Mouse (Mus musculus) neural tube, embryonic 11.5 days (tissue): Measurements from ENCODE around the gene Ehbp1. TPM values are rescaled to one million over a fixed set of nuclear protein-coding genes. Genes with fewer than 3 reads are reported as not detected.

Experiments
- ATAC-seq: fragments of 200-750 bp; cut with Nextera tagmentation; 2 replicates; pipeline ENCODE4 v1.8.0; 2017; ENCODE audit warnings: moderate number of reproducible peaks, mild to moderate bottlenecking, moderate TSS enrichment, moderate library complexity; ENCODE audit not compliant: insufficient read depth, low FRiP score, low TSS enrichment
- DNase-seq: peaks from one replicate; pipeline ENCODE4 v3.0.0-alpha.2; 2015; ENCODE audit warnings: low spot score
- H3K27ac ChIP-seq: fragments of 300-500 bp; sonication (generic); 2 replicates; pipeline ENCODE4 v1.5.1; 2014; ENCODE audit warnings: low read depth, mild to moderate bottlenecking, low read length
- H3K27me3 ChIP-seq: fragments of 300-500 bp; sonication (generic); 2 replicates; pipeline ENCODE4 v1.6.1; 2014; ENCODE audit warnings: mild to moderate bottlenecking, low read length, mixed read lengths; ENCODE audit not compliant: control insufficient read depth, insufficient read depth
- H3K36me3 ChIP-seq: fragments of 300-500 bp; sonication (generic); 2 replicates; pipeline ENCODE4 v1.6.1; 2014; ENCODE audit warnings: mild to moderate bottlenecking, low read length, moderate library complexity, mixed read lengths; ENCODE audit not compliant: control insufficient read depth, insufficient read depth
- H3K4me1 ChIP-seq: fragments of 300-500 bp; sonication (generic); 2 replicates; pipeline ENCODE4 v1.6.1; 2014; ENCODE audit warnings: low read length, mixed read lengths; ENCODE audit not compliant: control insufficient read depth, insufficient read depth
- H3K4me2 ChIP-seq: fragments of 300-500 bp; sonication (generic); 2 replicates; pipeline ENCODE4 v1.6.1; 2014; ENCODE audit warnings: low read depth, mild to moderate bottlenecking, moderate library complexity
- H3K4me3 ChIP-seq: fragments of 300-500 bp; sonication (generic); 2 replicates; pipeline ENCODE4 v1.5.1; 2014; ENCODE audit warnings: low read depth, low read length
- H3K9ac ChIP-seq: fragments of 300-500 bp; sonication (generic); 2 replicates; pipeline ENCODE4 v1.6.1; 2014; ENCODE audit warnings: mild to moderate bottlenecking, low read length
- H3K9me3 ChIP-seq: fragments of 300-500 bp; sonication (generic); 2 replicates; pipeline ENCODE4 v1.6.1; 2016; ENCODE audit warnings: low read length; ENCODE audit not compliant: control insufficient read depth
- WGBS: fragments of 180-500 bp; shearing (Covaris S2); extraction: QIAGEN DNeasy Blood & Tissue Kit; methylation state at CpG from one replicate; pipeline ENCODE4 v1.1.7; 2014; 5-methylcytosine and 5-hydroxymethylcytosine counted together
- polyA plus RNA-seq: library from polyadenylated mRNA; unstranded; fragments of >200 nt; fragmentation: Nextera tagmentation; extraction: Ambion mirVana; gene quantifications from 2 replicates; pipeline ENCODE4 v1.2.1, GENCODE M21; 2014

Gene Ehbp1
- polyA plus RNA-seq, 1 experiment from 2014 or later: 13.8 TPM

DNA sequence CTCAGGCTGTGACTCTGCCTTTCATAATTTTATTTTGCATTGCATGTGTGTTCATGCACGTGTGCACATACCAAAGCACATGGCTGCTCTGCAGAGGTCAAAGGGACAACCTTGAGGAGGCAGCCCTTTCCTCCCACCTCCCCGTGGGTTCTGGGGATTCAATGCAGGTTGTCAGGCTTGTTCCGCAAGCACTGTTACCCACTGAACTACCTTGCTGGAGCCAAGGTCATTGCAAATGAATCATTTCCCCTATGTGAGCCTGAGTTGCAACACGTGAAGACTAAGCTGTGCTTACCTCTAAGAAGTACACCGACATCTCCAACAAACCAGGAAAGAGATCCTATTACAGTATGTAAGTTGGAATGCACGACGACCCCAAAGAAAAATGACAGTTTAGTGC is 291.2 kb downstream of the Ehbp1 start:
- DNase-seq: no peak
- H3K27ac ChIP-seq: no peak overlapping the region
- no peaks in the 10 kb centered on the region for H3K27me3 ChIP-seq
- H3K9me3 ChIP-seq: no peaks in the 10 kb centered on the region
- 84% methylated on average over 7 of the region's 7 CpGs for WGBS
- no peak overlapping the region for H3K9ac ChIP-seq
- no peaks in the 10 kb centered on the region for H3K4me1 ChIP-seq
- no peak overlapping the region for H3K4me2 ChIP-seq
- ATAC-seq: no peak
- no peaks in the 10 kb centered on the region for H3K36me3 ChIP-seq
- H3K4me3 ChIP-seq: no peak overlapping the region

DNA sequence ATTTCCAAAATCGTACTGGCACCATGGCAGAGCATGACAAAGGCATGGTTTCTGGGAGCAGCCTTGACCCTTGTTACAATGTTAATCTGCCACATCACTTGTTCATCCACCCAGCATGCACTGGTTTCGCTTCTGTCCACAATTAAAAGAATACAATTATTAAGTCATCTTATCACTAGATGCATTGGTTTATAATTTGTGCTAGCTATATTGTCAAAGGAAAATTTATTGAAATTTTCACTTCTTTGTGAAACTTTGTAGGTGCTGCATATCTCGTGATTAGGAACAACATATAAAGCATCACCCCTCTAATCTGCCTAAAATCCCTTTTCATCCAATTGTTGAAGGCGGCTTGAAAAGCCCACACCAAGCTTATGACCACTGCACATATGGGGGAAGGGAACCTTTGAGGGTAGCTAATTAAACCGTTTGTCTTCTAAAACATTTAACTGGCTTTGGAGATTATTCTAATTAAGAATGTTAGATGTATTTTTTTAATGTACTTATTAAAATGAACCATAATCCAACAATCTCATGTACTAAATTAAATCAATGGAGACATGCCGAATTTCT is 302.2 kb downstream of the Ehbp1 start:
- H3K4me1 ChIP-seq: no peaks in the 10 kb centered on the region
- no peak overlapping the region for H3K4me2 ChIP-seq
- no peak overlapping the region for H3K4me3 ChIP-seq
- no peak for ATAC-seq
- H3K9me3 ChIP-seq: no peaks in the 10 kb centered on the region
- DNase-seq: no peak
- WGBS: 84% methylated on average over 6 of the region's 6 CpGs
- H3K9ac ChIP-seq: no peak overlapping the region
- no peaks in the 10 kb centered on the region for H3K36me3 ChIP-seq
- no peak overlapping the region for H3K27ac ChIP-seq
- no peaks in the 10 kb centered on the region for H3K27me3 ChIP-seq

DNA sequence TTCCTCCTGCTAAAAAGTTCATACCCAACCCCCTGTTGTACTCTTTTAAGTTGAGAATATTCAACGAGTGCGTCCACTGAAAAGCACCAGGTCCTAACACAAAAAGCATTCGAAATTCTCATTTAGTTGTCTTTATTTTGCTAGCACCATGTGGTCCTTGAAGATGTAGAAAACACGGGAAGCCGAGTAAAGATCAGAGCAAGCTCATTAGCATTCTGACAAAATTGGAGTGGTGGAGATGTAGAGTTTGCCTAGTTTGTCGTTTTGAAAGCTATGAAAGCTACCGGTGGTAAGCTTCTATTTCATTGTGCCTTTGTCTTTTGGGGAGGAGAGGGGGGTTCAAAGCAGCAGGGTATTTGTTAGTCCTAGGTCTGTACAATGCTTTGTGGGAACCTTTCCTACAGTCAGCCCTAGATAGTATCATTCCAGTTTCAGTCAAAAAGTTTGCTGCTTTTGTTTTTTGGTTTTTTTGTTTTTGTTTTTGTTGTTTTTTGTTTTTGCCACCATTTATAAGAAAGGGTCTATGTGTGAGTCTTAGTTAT is 307.5 kb downstream of the Ehbp1 start:
- 33% methylated on average over 7 of the region's 7 CpGs for WGBS
- Histone ChIP-seq H3K36me3 (no peaks in the 10 kb centered on the region), H3K9ac (no peak overlapping the region), H3K4me1 (no peaks in the 10 kb centered on the region), H3K4me2 (no peak overlapping the region), H3K9me3 (no peaks in the 10 kb centered on the region), H3K27ac (no peak overlapping the region), H3K4me3 (no peak overlapping the region), H3K27me3 (no peaks in the 10 kb centered on the region)
- no peak for ATAC-seq
- DNase-seq: no peak

DNA sequence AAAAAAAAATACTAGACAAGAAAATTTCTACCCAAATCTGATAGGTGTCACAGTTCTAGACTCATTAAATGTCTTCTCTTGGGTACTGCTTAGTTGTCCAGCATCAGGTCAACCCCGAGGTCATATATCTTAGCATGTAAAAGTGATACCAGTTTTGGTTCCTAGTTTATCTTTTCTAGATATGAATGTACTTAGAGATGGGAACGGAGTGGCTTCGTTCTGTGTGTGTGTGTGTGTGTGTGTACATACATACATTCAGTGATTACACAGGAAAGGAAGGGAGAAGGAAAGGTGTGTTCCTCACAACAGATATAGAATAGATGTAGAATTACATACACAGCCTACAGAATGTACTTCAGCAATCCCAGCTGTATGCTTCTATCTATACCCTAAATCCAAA is 308.5 kb downstream of the Ehbp1 start:
- H3K27me3 ChIP-seq: no peaks in the 10 kb centered on the region
- ATAC-seq (no peak), DNase-seq (no peak)
- no peak overlapping the region for H3K27ac ChIP-seq
- H3K4me1 ChIP-seq: no peaks in the 10 kb centered on the region
- H3K36me3 ChIP-seq: no peaks in the 10 kb centered on the region
- no peak overlapping the region for H3K9ac ChIP-seq
- H3K4me3 ChIP-seq: no peak overlapping the region
- H3K9me3 ChIP-seq: no peaks in the 10 kb centered on the region
- H3K4me2 ChIP-seq: no peak overlapping the region
- WGBS: 95% methylated on average over 3 of the region's 3 CpGs

- Histone ChIP-seq H3K4me3 (no peak overlapping the region), H3K9me3 (no peaks in the 10 kb centered on the region), H3K27me3 (no peaks in the 10 kb centered on the region), H3K27ac (no peak overlapping the region), H3K4me2 (no peak overlapping the region), H3K36me3 (no peaks in the 10 kb centered on the region), H3K9ac (no peak overlapping the region), H3K4me1 (no peaks in the 10 kb centered on the region)
- DNase-seq: no peak
- no peak for ATAC-seq
- WGBS: 91% methylated on average over 2 of the region's 2 CpGs
Measured at GRCm38 (mm10) chr11:22020602-22021001, 321.5 kb downstream of the Ehbp1 start.

- no peak overlapping the region for H3K27ac ChIP-seq
- no peak overlapping the region for H3K4me3 ChIP-seq
- H3K9ac ChIP-seq: no peak overlapping the region
- no peak overlapping the region for H3K4me2 ChIP-seq
- no peaks in the 10 kb centered on the region for H3K27me3 ChIP-seq
- peak; percentile 48; the same call in 1 of the 2 replicates for ATAC-seq
- DNase-seq: no peak
- no peaks in the 10 kb centered on the region for H3K4me1 ChIP-seq
- H3K9me3 ChIP-seq: no peaks in the 10 kb centered on the region
- H3K36me3 ChIP-seq: no peaks in the 10 kb centered on the region
- 56% methylated on average over 8 of the region's 8 CpGs for WGBS
Measured at GRCm38 (mm10) chr11:22017444-22017843, 324.6 kb downstream of the Ehbp1 start.

DNA sequence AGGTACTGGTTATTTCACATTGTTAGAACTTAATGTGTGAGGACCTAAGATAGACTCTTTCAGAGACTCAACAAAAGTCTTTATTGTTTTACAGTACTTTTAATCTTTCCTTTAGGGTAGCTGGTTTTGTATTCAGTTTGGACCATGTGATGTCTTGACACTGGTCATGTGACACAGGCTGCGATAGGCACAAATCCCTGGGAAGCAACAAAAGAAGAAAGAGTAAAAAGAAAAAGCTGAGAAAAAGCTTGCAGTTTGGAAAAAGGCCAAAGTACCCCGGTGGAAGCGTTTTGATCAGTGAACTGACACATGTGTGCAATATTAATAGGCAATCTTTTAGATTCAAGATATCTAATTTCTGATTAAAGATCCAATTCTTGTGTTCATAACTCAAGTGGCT is 325.8 kb downstream of the Ehbp1 start:
- H3K27ac ChIP-seq: no peak overlapping the region
- no peak overlapping the region for H3K4me3 ChIP-seq
- no peak for ATAC-seq
- no peak overlapping the region for H3K9ac ChIP-seq
- 90% methylated on average over 3 of the region's 3 CpGs for WGBS
- no peak overlapping the region for H3K4me2 ChIP-seq
- H3K36me3 ChIP-seq: no peaks in the 10 kb centered on the region
- no peaks in the 10 kb centered on the region for H3K9me3 ChIP-seq
- peaks cover 1% of the 10 kb centered on the region for H3K27me3 ChIP-seq
- DNase-seq: no peak
- H3K4me1 ChIP-seq: no peaks in the 10 kb centered on the region

- H3K4me2 ChIP-seq: no peak overlapping the region
- peaks cover 68% of the 10 kb centered on the region for H3K27me3 ChIP-seq
- H3K36me3 ChIP-seq: no peaks in the 10 kb centered on the region
- ATAC-seq: no peak
- WGBS: 17% methylated on average over 2 of the region's 2 CpGs
- H3K4me1 ChIP-seq: no peaks in the 10 kb centered on the region; the same call in 1 of the 2 replicates
- H3K27ac ChIP-seq: no peak overlapping the region
- no peaks in the 10 kb centered on the region for H3K9me3 ChIP-seq
- DNase-seq: no peak
- no peak overlapping the region for H3K4me3 ChIP-seq
- no peak overlapping the region for H3K9ac ChIP-seq
Measured at GRCm38 (mm10) chr11:22008817-22009216, 333.3 kb downstream of the Ehbp1 start.

- DNase-seq (peak; percentile 48), ATAC-seq (peak; percentile 52)
- Histone ChIP-seq H3K27me3 (peaks cover 74% of the 10 kb centered on the region), H3K4me1 (no peaks in the 10 kb centered on the region; the same call in 1 of the 2 replicates), H3K4me3 (no peak overlapping the region), H3K27ac (no peak overlapping the region), H3K9ac (no peak overlapping the region), H3K4me2 (peak overlapping the region; percentile 5; the same call in 1 of the 2 replicates), H3K36me3 (no peaks in the 10 kb centered on the region), H3K9me3 (no peaks in the 10 kb centered on the region)
- WGBS: 0% methylated on average over 10 of the region's 10 CpGs
Measured at GRCm38 (mm10) chr11:22008129-22008596, 333.9 kb downstream of the Ehbp1 start.
